Comparison of ENCODE assay signal across 41 mouse cellular contexts in genomic region chr1:90913231-90913630, GRCm38 (mm10). TPM values are rescaled to one million over a fixed set of nuclear protein-coding genes. Genes with fewer than 3 reads are reported as not detected.
"Had no signal": no experiment of that assay in that cellular context is flagged by ENCODE, and none has a peak within 500 bp of the region (broad histone marks: within the 10 kb centered on the region; RNA-seq: fewer than 3 reads in every experiment).

No protein-coding gene starts in this region.

- DNase-seq: gastrocnemius, postnatal 14 days; gastrocnemius, postnatal 36 days; heart, adult 18-20 months; heart, postnatal 10 days; kidney, adult 11 months; kidney, adult 2 months; kidney, adult 9 months; kidney, postnatal 14 days; kidney, postnatal 36 days; layer of hippocampus, adult 9-11 months; layer of hippocampus, postnatal 36 days had no signal

- H3K4me2 ChIP-seq: heart, embryonic 12.5 days; hindbrain, embryonic 12.5 days; hindbrain, embryonic 14.5 days; kidney, embryonic 15.5 days; limb, embryonic 13.5 days; limb, embryonic 15.5 days; liver, embryonic 12.5 days had no signal

- H3K4me3 ChIP-seq: heart, embryonic 10.5 days; heart, embryonic 12.5 days; hindbrain, embryonic 12.5 days; kidney, embryonic 15.5 days; limb, embryonic 13.5 days; limb, embryonic 15.5 days; liver, embryonic 12.5 days had no signal

- H3K9me3 ChIP-seq: heart, embryonic 10.5 days; heart, embryonic 12.5 days; hindbrain, embryonic 12.5 days; kidney, embryonic 15.5 days; limb, embryonic 13.5 days; limb, embryonic 15.5 days; liver, embryonic 12.5 days had no signal

- H3K27ac ChIP-seq: heart, embryonic 10.5 days; hindbrain, embryonic 12.5 days; hindbrain, embryonic 14.5 days; kidney, embryonic 15.5 days; kidney, postnatal 0 days; limb, embryonic 13.5 days; limb, embryonic 15.5 days; liver, embryonic 12.5 days; liver, embryonic 14.5 days had no signal

- H3K9ac ChIP-seq: heart, embryonic 12.5 days; hindbrain, embryonic 12.5 days; hindbrain, embryonic 14.5 days; kidney, embryonic 15.5 days; limb, embryonic 13.5 days; limb, embryonic 15.5 days; liver, embryonic 12.5 days; liver, embryonic 14.5 days had no signal

- ATAC-seq: hindbrain, embryonic 16.5 days; intestine, embryonic 16.5 days; liver, embryonic 12.5 days had no signal

- H3K4me1 ChIP-seq: liver, embryonic 12.5 days had no signal

- H3K36me3 ChIP-seq: heart, embryonic 10.5 days; heart, embryonic 12.5 days; hindbrain, embryonic 12.5 days; kidney, embryonic 15.5 days; limb, embryonic 13.5 days; limb, embryonic 15.5 days; liver, embryonic 12.5 days had no signal

RNA-seq across cellular contexts. Expression of gene Mlph, which starts 1.7 kb away (rescaled TPM):
- polyA plus RNA-seq: liver, embryonic 12.5 days had no signal

RNA-seq across cellular contexts. Expression of gene Prlh, which starts 39.7 kb away (rescaled TPM):
- total RNA-seq: gastrocnemius, adult 18-20 months; gastrocnemius, adult 8-10 months; gastrocnemius, postnatal 14 days; gastrocnemius, postnatal 36 days; heart, adult 18-20 months; heart, adult 8-10 months; heart, postnatal 10 days; heart, postnatal 25 days; hematopoietic stem cell, adult 5-6 weeks; layer of hippocampus, adult 18-20 months; layer of hippocampus, adult 8-10 months; layer of hippocampus, postnatal 14 days; layer of hippocampus, postnatal 36 days; left cerebral cortex, adult 18-20 months; left cerebral cortex, postnatal 14 days; left cerebral cortex, postnatal 36 days; liver, adult 2 months had no signal
- polyA plus RNA-seq: gonadal fat pad, adult 2 months; heart, embryonic 10.5 days; heart, embryonic 12.5 days; heart, embryonic 14.5 days; heart, embryonic 16.5 days; hindbrain, embryonic 12.5 days; hindbrain, embryonic 14.5 days; hindbrain, embryonic 16.5 days; intestine, embryonic 14.5 days; intestine, embryonic 16.5 days; kidney, adult 2 months; kidney, embryonic 15.5 days; kidney, postnatal 0 days; large intestine, adult 2 months; limb, embryonic 11.5 days; limb, embryonic 13.5 days; limb, embryonic 15.5 days; liver, adult 2 months; liver, embryonic 12.5 days; liver, embryonic 14.5 days had no signal

RNA-seq across cellular contexts. Expression of gene Rab17, which starts 56.2 kb away (rescaled TPM):
- total RNA-seq: gastrocnemius, adult 18-20 months; gastrocnemius, adult 8-10 months; gastrocnemius, postnatal 36 days; layer of hippocampus, adult 18-20 months; layer of hippocampus, adult 8-10 months; layer of hippocampus, postnatal 14 days; layer of hippocampus, postnatal 36 days; left cerebral cortex, adult 18-20 months; left cerebral cortex, postnatal 36 days had no signal
- polyA plus RNA-seq: hindbrain, embryonic 14.5 days had no signal
